Mouse (Mus musculus) neural tube, embryonic 13.5 days (tissue): ENCODE results near the gene Cdk8. TPM values are rescaled to one million over a fixed set of nuclear protein-coding genes. Genes with fewer than 3 reads are reported as not detected.

ENCODE experiments used
- ATAC-seq: fragments of 200-750 bp; cut with Nextera tagmentation; 2 replicates; pipeline ENCODE4 v1.8.0; 2017; ENCODE audit warnings: low read depth, mild to moderate bottlenecking, moderate TSS enrichment, moderate library complexity
- H3K27ac ChIP-seq: fragments of 300-500 bp; sonication (generic); replicated peaks from 2 replicates; pipeline ENCODE4 v1.5.1; 2015; ENCODE audit warnings: moderate library complexity, mild to moderate bottlenecking, inconsistent platforms
- H3K27me3 ChIP-seq: fragments of 300-500 bp; sonication (generic); 2 replicates; pipeline ENCODE4 v1.6.1; 2015; ENCODE audit warnings: mild to moderate bottlenecking, inconsistent platforms
- H3K36me3 ChIP-seq: fragments of 300-500 bp; sonication (generic); 2 replicates; pipeline ENCODE4 v1.6.1; 2015; ENCODE audit warnings: mild to moderate bottlenecking, inconsistent platforms
- H3K4me1 ChIP-seq: fragments of 300-500 bp; sonication (generic); replicated peaks from 2 replicates; pipeline ENCODE4 v1.6.1; 2015; ENCODE audit warnings: inconsistent platforms
- H3K4me2 ChIP-seq: fragments of 300-500 bp; sonication (generic); 2 replicates; pipeline ENCODE4 v1.6.1; 2015; ENCODE audit warnings: inconsistent platforms, mild to moderate bottlenecking, moderate library complexity
- H3K4me3 ChIP-seq: fragments of 300-500 bp; sonication (generic); 2 replicates; pipeline ENCODE4 v1.5.1; 2015; ENCODE audit warnings: mild to moderate bottlenecking, inconsistent platforms
- H3K9ac ChIP-seq: fragments of 300-500 bp; sonication (generic); 2 replicates; pipeline ENCODE4 v1.6.1; 2015; ENCODE audit warnings: moderate library complexity, mild to moderate bottlenecking, inconsistent platforms
- H3K9me3 ChIP-seq: fragments of 300-500 bp; sonication (generic); 2 replicates; pipeline ENCODE4 v1.6.1; 2016; ENCODE audit warnings: inconsistent platforms
- WGBS: fragments of 180-500 bp; shearing (Covaris S2); methylation state at CpG from one replicate; pipeline ENCODE4 v1.1.7; 2015; 5-methylcytosine and 5-hydroxymethylcytosine counted together
- polyA plus RNA-seq: library from polyadenylated mRNA; unstranded; fragments of >200 nt; fragmentation: Nextera tagmentation; extraction: Ambion mirVana; gene quantifications from 2 replicates; pipeline ENCODE4 v1.2.1, GENCODE M21; 2015

Cdk8 gene
- polyA plus RNA-seq, 1 experiment from 2014 or later = 21.7 TPM

GRCm38 (mm10) chr5:146289921-146290320, 58.9 kb downstream of the Cdk8 start:
- no peak for ATAC-seq
- no peak overlapping the region for H3K9ac ChIP-seq
- 86% methylated on average over 7 of the region's 7 CpGs for WGBS
- peaks cover 54% of the 10 kb centered on the region for H3K36me3 ChIP-seq
- no peaks in the 10 kb centered on the region for H3K4me1 ChIP-seq
- H3K27ac ChIP-seq = no peak overlapping the region
- no peak overlapping the region for H3K4me2 ChIP-seq
- no peaks in the 10 kb centered on the region for H3K27me3 ChIP-seq
- no peaks in the 10 kb centered on the region for H3K9me3 ChIP-seq
- no peak overlapping the region for H3K4me3 ChIP-seq

- H3K27ac ChIP-seq = no peak overlapping the region
- no peaks in the 10 kb centered on the region for H3K27me3 ChIP-seq
- no peaks in the 10 kb centered on the region for H3K9me3 ChIP-seq
- H3K9ac ChIP-seq = no peak overlapping the region
- no peaks in the 10 kb centered on the region for H3K4me1 ChIP-seq
- H3K4me3 ChIP-seq = no peak overlapping the region
- ATAC-seq = no peak
- peaks cover 54% of the 10 kb centered on the region for H3K36me3 ChIP-seq
- H3K4me2 ChIP-seq = no peak overlapping the region
- 83% methylated on average over 5 of the region's 5 CpGs for WGBS
Observed at GRCm38 (mm10) chr5:146290446-146290845, 59.4 kb downstream of the Cdk8 start.

GRCm38 (mm10) chr5:146291560-146291959, 60.5 kb downstream of the Cdk8 start:
- no peak overlapping the region for H3K4me3 ChIP-seq
- no peaks in the 10 kb centered on the region for H3K27me3 ChIP-seq
- H3K9ac ChIP-seq = no peak overlapping the region
- H3K36me3 ChIP-seq = peaks cover 54% of the 10 kb centered on the region
- 79% methylated on average over 5 of the region's 5 CpGs for WGBS
- H3K4me1 ChIP-seq = no peaks in the 10 kb centered on the region
- no peaks in the 10 kb centered on the region for H3K9me3 ChIP-seq
- no peak overlapping the region for H3K27ac ChIP-seq
- H3K4me2 ChIP-seq = no peak overlapping the region
- no peak for ATAC-seq

GRCm38 (mm10) chr5:146292896-146293680, 62.1 kb downstream of the Cdk8 start:
- H3K4me1 ChIP-seq = no peaks in the 10 kb centered on the region
- no peak overlapping the region for H3K27ac ChIP-seq
- no peaks in the 10 kb centered on the region for H3K27me3 ChIP-seq
- H3K4me2 ChIP-seq = no peak overlapping the region
- ATAC-seq = no peak
- H3K4me3 ChIP-seq = no peak overlapping the region
- H3K36me3 ChIP-seq = peaks cover 53% of the 10 kb centered on the region
- H3K9ac ChIP-seq = no peak overlapping the region
- WGBS = 89% methylated on average over 5 of the region's 5 CpGs
- no peaks in the 10 kb centered on the region for H3K9me3 ChIP-seq

- H3K27ac ChIP-seq = no peak overlapping the region
Observed at GRCm38 (mm10) chr5:146293919-146294700, 63.1 kb downstream of the Cdk8 start.

GRCm38 (mm10) chr5:146294834-146295233, 63.8 kb downstream of the Cdk8 start:
- no peak for ATAC-seq
- H3K36me3 ChIP-seq = peaks cover 61% of the 10 kb centered on the region
- no peak overlapping the region for H3K4me3 ChIP-seq
- H3K4me2 ChIP-seq = no peak overlapping the region
- WGBS = 95% methylated on average over 5 of the region's 5 CpGs
- H3K27ac ChIP-seq = no peak overlapping the region
- no peaks in the 10 kb centered on the region for H3K9me3 ChIP-seq
- peaks cover 7% of the 10 kb centered on the region; the same call in 1 of the 2 replicates for H3K4me1 ChIP-seq
- H3K27me3 ChIP-seq = no peaks in the 10 kb centered on the region
- no peak overlapping the region for H3K9ac ChIP-seq

More at GRCm38 (mm10) chr5:146293919-146294700, 63.1 kb downstream of the Cdk8 start:
- Histone ChIP-seq H3K27me3 (no peaks in the 10 kb centered on the region), H3K9me3 (no peaks in the 10 kb centered on the region), H3K4me2 (no peak overlapping the region), H3K36me3 (peaks cover 58% of the 10 kb centered on the region), H3K4me1 (peaks cover 2% of the 10 kb centered on the region; the same call in 1 of the 2 replicates), H3K4me3 (no peak overlapping the region), H3K9ac (no peak overlapping the region)
- no peak for ATAC-seq
- WGBS = 92% methylated on average over 11 of the region's 11 CpGs

- peaks cover 67% of the 10 kb centered on the region for H3K36me3 ChIP-seq
- H3K9me3 ChIP-seq = no peaks in the 10 kb centered on the region
- WGBS = 89% methylated on average over 13 of the region's 13 CpGs
- no peak overlapping the region for H3K4me2 ChIP-seq
- ATAC-seq = no peak
- peaks cover 7% of the 10 kb centered on the region; the same call in 1 of the 2 replicates for H3K4me1 ChIP-seq
- H3K27me3 ChIP-seq = no peaks in the 10 kb centered on the region
- no peak overlapping the region for H3K9ac ChIP-seq
- H3K4me3 ChIP-seq = no peak overlapping the region
- 0 out of 2 replicates have a peak overlapping the region, but pooled peaks have one; percentile 11 for H3K27ac ChIP-seq
Observed at GRCm38 (mm10) chr5:146298807-146299519, 67.9 kb downstream of the Cdk8 start.

GRCm38 (mm10) chr5:146299520-146299870, 68.5 kb downstream of the Cdk8 start:
- no peak overlapping the region for H3K27ac ChIP-seq
- H3K9ac ChIP-seq = no peak overlapping the region
- H3K36me3 ChIP-seq = peaks cover 66% of the 10 kb centered on the region
- H3K4me1 ChIP-seq = peaks cover 7% of the 10 kb centered on the region; the same call in 1 of the 2 replicates
- no peaks in the 10 kb centered on the region for H3K9me3 ChIP-seq
- no peak for ATAC-seq
- H3K4me2 ChIP-seq = no peak overlapping the region
- no peaks in the 10 kb centered on the region for H3K27me3 ChIP-seq
- no peak overlapping the region for H3K4me3 ChIP-seq
- WGBS = 83% methylated on average over 8 of the region's 8 CpGs

GRCm38 (mm10) chr5:146303470-146303869, 72.4 kb downstream of the Cdk8 start:
- Histone ChIP-seq H3K27ac (no peak overlapping the region), H3K4me1 (peaks cover 7% of the 10 kb centered on the region; the same call in 1 of the 2 replicates), H3K9ac (no peak overlapping the region), H3K36me3 (peaks cover 70% of the 10 kb centered on the region), H3K9me3 (no peaks in the 10 kb centered on the region), H3K4me3 (no peak overlapping the region), H3K27me3 (no peaks in the 10 kb centered on the region), H3K4me2 (no peak overlapping the region)
- peak; percentile 55 for ATAC-seq
- WGBS = 88% methylated on average over 5 of the region's 5 CpGs

- Histone ChIP-seq H3K9me3 (no peaks in the 10 kb centered on the region), H3K36me3 (peaks cover 48% of the 10 kb centered on the region), H3K9ac (no peak overlapping the region), H3K4me1 (no peaks in the 10 kb centered on the region), H3K4me2 (no peak overlapping the region), H3K4me3 (no peak overlapping the region), H3K27ac (no peak overlapping the region), H3K27me3 (no peaks in the 10 kb centered on the region)
- 92% methylated on average over 8 of the region's 8 CpGs for WGBS
- ATAC-seq = no peak
Observed at GRCm38 (mm10) chr5:146307046-146307743, 76.2 kb downstream of the Cdk8 start.

DNA sequence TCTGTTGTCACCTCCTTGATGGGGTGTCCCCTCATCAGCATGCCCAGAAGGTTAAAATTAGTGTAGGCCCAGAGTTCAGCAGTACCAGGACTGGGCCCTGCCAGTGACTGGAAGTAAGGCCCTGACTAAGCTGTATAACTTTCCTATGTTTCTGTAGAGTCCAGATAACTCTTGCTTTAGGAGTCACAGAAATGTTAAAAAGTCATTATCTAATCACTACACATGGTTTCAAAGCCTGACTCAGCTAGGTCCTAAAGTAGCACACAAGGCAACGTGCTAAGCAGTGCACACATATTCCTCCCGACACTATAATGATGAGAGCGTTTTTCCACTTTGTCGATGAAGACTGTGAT, 76.7 kb downstream of the Cdk8 start:
- peaks cover 48% of the 10 kb centered on the region for H3K36me3 ChIP-seq
- H3K9ac ChIP-seq = no peak overlapping the region
- no peak overlapping the region for H3K4me2 ChIP-seq
- H3K27ac ChIP-seq = no peak overlapping the region
- H3K27me3 ChIP-seq = no peaks in the 10 kb centered on the region
- no peak overlapping the region for H3K4me3 ChIP-seq
- H3K9me3 ChIP-seq = no peaks in the 10 kb centered on the region
- ATAC-seq = no peak
- 93% methylated on average over 4 of the region's 4 CpGs for WGBS
- no peaks in the 10 kb centered on the region for H3K4me1 ChIP-seq
